Mouse (Mus musculus) mammary gland, adult 2 months (tissue): Measurements from ENCODE around the gene Gpr141. TPM values are rescaled to one million over a fixed set of nuclear protein-coding genes. Genes with fewer than 3 reads are reported as not detected.

Experiments used
- polyA plus RNA-seq: library from polyadenylated mRNA; depleted of rRNA; stranded (reverse); fragments of >200 nt; gene quantifications from 2 replicates; pipeline ENCODE4 v1.2.3, GENCODE M21; 2012; ENCODE audit warnings: low replicate concordance; rRNA removed

Gpr141 gene
- polyA plus RNA-seq: 0.22 and 0.80 TPM in 2 replicates

GRCm38 (mm10) chr13:19824071-19824470 lies at the start of gene Gpr141:
Gpr141 (minus strand) TSS chr13:19824257.

Other genes with a start within 250 kb of the Gpr141 start
- 24.1 and 55.9 TPM in 2 replicates for gene Epdr1, start 204.3 kb downstream of the Gpr141 start, polyA plus RNA-seq
- 29.6 and 37.8 TPM in 2 replicates for gene Sfrp4, start 201.2 kb downstream of the Gpr141 start, polyA plus RNA-seq
- not detected in 2 replicates for gene Nme8, start 126.5 kb downstream of the Gpr141 start, polyA plus RNA-seq